Mouse (Mus musculus) forebrain, embryonic 10.5 days (tissue): ENCODE data around the gene Tuba1a. TPM values are rescaled to one million over a fixed set of nuclear protein-coding genes. Genes with fewer than 3 reads are reported as not detected.
"Not testable (repeated sequence)": the region's sequence is repeated elsewhere in the genome, so short reads cannot be mapped to it uniquely, and the experiment has no call there.

Source experiments
- DNase-seq: peaks from one replicate; pipeline ENCODE4 v3.0.0-alpha.2; 2017; ENCODE audit warnings: low spot score; ENCODE audit errors: extremely low spot score
- H3K27ac ChIP-seq: fragments of 300-500 bp; sonication (generic); 2 replicates; pipeline ENCODE4 v1.5.1; 2016; ENCODE audit warnings: mild to moderate bottlenecking
- H3K27me3 ChIP-seq: fragments of 300-500 bp; sonication (generic); 2 replicates; pipeline ENCODE4 v1.6.1; 2016; ENCODE audit warnings: mild to moderate bottlenecking; ENCODE audit not compliant: poor library complexity, severe bottlenecking
- H3K36me3 ChIP-seq: fragments of 300-500 bp; sonication (generic); replicated peaks from 2 replicates; pipeline ENCODE4 v1.6.1; 2016; ENCODE audit warnings: mild to moderate bottlenecking, moderate library complexity
- H3K4me1 ChIP-seq: fragments of 300-500 bp; sonication (generic); 2 replicates; pipeline ENCODE4 v1.6.1; 2016
- H3K4me3 ChIP-seq: fragments of 300-500 bp; sonication (generic); 2 replicates; pipeline ENCODE4 v1.5.1; 2016; ENCODE audit warnings: mild to moderate bottlenecking, moderate library complexity
- H3K9me3 ChIP-seq: fragments of 300-500 bp; sonication (generic); 2 replicates; pipeline ENCODE4 v1.6.1; 2016; ENCODE audit warnings: mild to moderate bottlenecking, moderate library complexity
- WGBS: fragments of 180-500 bp; shearing (Covaris S2); methylation state at CpG from one replicate; pipeline ENCODE4 v1.1.7; 2016; 5-methylcytosine and 5-hydroxymethylcytosine counted together
- polyA plus RNA-seq: library from polyadenylated mRNA; unstranded; fragments of >200 nt; fragmentation: Nextera tagmentation; extraction: Ambion mirVana; gene quantifications from 2 replicates; pipeline ENCODE4 v1.2.1, GENCODE M21; 2016

Tuba1a gene
- polyA plus RNA-seq, 1 experiment from 2014 or later = 3,107 TPM

DNA sequence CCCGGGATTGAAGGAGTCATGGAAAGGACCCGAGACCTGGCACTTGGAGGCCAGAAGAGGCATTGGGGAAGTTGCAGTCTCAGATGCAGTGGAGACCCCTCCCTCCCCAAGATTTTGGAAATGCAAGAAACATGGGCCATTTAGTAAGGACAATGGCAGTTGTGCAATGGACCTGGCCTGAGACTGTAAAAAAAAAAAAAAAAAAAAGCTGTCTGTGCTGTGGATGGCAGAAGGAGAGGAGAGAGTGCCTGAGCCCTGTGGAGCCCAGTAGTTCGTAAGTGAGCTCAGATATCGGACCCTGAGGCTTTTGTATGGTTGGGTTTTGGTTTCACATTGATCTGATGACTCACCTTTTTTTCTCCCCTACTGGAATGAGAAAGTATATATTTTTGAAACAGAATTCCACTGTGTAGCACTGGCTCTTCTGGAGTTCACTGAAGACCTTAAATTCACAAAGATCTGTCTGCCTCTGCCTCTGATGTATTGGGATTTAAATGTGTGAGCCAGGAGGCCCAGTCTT, 5.5 kb upstream of the Tuba1a start:
- peaks cover 2% of the 10 kb centered on the region; the same call in 1 of the 2 replicates for H3K9me3 ChIP-seq
- no peak for DNase-seq
- peaks cover 27% of the 10 kb centered on the region for H3K4me1 ChIP-seq
- WGBS = 89% methylated on average over 4 of the region's 4 CpGs
- H3K36me3 ChIP-seq = no peaks in the 10 kb centered on the region
- H3K27me3 ChIP-seq = no peaks in the 10 kb centered on the region
- H3K4me3 ChIP-seq = no peak overlapping the region
- no peak overlapping the region for H3K27ac ChIP-seq

DNA sequence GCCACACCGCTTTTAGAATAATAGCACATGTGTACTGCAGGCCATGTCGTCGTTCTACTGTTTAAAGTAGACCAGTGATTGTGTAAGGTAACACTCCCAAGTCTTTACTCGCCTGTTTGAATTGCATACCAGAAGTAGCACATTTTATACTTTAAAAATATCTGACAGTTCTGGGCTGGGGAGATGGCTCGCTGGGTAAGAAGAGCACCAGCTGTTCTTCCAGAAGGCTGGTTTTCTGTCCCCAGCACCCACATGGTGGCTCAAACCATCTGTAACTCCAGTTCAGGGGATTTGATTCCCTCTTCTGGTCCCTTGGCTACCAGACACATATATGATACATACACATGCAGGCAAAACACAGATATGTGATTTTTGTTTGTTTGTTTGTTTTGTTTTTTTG, 4.0 kb upstream of the Tuba1a start:
- Histone ChIP-seq H3K27me3 (no peaks in the 10 kb centered on the region), H3K4me1 (peaks cover 32% of the 10 kb centered on the region), H3K4me3 (no peak overlapping the region), H3K27ac (no peak overlapping the region), H3K9me3 (no peaks in the 10 kb centered on the region), H3K36me3 (no peaks in the 10 kb centered on the region)
- no peak for DNase-seq
- 93% methylated on average over 5 of the region's 5 CpGs for WGBS

DNA sequence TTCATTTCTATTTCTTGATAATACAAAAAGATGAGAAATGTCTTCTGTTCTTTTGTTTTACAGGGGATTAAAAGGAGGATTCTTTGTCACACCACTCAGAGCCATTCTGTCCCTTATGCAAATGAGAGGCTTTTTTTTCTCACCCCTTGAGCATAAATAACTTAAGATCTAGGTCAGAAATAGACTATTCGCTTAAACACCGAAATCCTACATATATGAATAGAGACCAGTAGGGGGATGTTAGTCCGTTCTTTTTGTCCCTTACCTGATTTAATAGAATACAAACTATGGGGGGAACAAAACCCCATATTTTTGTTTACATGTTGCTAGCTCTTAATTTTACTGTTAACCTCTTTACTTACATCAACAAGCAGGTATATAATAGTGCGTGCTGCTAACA, 2.5 kb upstream of the Tuba1a start:
- peaks cover 40% of the 10 kb centered on the region for H3K4me1 ChIP-seq

DNA sequence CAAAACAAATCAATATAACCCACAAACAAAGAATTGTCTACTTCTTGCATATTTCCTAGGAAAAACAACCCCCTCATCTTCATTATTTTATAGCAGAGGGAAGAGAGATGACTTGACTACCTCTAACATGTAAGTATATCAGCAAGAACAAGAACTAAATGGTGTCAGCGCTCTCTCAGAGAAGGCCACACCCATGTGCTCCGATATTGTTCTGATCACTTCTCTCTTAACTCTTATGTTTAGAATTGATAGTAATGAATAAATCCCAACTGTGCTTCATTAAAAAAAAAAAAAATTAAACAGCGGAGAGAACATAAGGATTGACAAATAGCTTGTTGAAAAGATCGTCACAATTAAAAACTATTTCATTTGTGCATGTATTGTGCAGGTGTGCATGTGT, 1.8 kb upstream of the Tuba1a start:
- H3K27ac ChIP-seq = peak overlapping the region; percentile 98
- DNase-seq = no peak
- H3K36me3 ChIP-seq = peaks cover 16% of the 10 kb centered on the region
- peaks cover 40% of the 10 kb centered on the region for H3K4me1 ChIP-seq
- no peaks in the 10 kb centered on the region for H3K27me3 ChIP-seq
- 72% methylated on average over 4 of the region's 4 CpGs for WGBS
- no peaks in the 10 kb centered on the region for H3K9me3 ChIP-seq
- peak overlapping the region; percentile 91 for H3K4me3 ChIP-seq

More for the DNA sequence above, 2.5 kb upstream of the Tuba1a start:
- Histone ChIP-seq H3K9me3 (no peaks in the 10 kb centered on the region), H3K36me3 (peaks cover 11% of the 10 kb centered on the region), H3K4me3 (no peak overlapping the region), H3K27ac (peak overlapping the region; percentile 98; the same call in 1 of the 2 replicates), H3K27me3 (no peaks in the 10 kb centered on the region)
- 86% methylated on average over 4 of the region's 4 CpGs for WGBS
- no peak for DNase-seq

DNA sequence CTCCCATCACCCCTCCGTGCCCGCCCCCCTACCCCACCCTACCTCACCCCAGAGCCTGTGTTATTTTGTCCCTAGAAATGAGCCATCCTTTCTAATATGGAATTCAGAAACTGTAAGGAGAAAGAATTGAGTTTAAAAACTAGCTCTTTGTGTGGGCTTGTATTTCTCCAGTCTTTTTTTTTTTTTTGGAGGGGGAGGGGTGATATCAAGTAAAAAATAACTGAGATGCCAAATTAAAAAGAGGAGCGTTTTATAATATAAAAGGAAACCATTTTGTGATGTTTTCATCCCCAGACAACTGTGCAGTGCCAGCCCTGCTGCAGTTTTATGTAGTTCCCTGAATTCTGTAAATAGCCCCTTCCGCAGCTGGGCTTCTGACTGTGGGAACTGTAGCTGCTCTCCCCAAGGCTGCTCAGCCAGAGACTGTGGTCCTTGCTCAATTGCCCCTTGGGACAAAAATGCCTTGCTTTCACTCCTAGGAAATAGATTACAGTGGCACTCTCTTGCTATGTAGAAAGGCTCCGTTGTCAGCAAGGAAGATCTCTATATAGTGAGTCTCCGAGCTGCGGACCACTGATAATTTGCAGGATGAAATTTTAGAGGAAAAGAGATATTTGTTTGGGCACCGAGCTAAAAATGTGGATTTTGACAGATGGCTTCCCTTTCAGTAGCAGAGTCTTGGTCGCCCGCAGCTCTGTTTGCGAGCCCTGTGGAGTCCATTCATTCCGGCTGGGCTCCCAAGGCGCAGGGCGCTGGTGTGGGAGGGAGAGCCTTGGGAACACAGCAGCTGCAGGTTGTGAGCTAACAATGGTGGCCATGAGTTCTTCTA, 1.1 kb upstream of the Tuba1a start:
- H3K36me3 ChIP-seq = peaks cover 19% of the 10 kb centered on the region
- H3K9me3 ChIP-seq = no peaks in the 10 kb centered on the region
- H3K27ac ChIP-seq = peak overlapping the region; percentile 98
- WGBS = 8% methylated on average over 14 of the region's 14 CpGs
- peaks cover 40% of the 10 kb centered on the region for H3K4me1 ChIP-seq
- peak overlapping the region; percentile 91 for H3K4me3 ChIP-seq
- no peaks in the 10 kb centered on the region for H3K27me3 ChIP-seq
- DNase-seq = peak; percentile 53

DNA sequence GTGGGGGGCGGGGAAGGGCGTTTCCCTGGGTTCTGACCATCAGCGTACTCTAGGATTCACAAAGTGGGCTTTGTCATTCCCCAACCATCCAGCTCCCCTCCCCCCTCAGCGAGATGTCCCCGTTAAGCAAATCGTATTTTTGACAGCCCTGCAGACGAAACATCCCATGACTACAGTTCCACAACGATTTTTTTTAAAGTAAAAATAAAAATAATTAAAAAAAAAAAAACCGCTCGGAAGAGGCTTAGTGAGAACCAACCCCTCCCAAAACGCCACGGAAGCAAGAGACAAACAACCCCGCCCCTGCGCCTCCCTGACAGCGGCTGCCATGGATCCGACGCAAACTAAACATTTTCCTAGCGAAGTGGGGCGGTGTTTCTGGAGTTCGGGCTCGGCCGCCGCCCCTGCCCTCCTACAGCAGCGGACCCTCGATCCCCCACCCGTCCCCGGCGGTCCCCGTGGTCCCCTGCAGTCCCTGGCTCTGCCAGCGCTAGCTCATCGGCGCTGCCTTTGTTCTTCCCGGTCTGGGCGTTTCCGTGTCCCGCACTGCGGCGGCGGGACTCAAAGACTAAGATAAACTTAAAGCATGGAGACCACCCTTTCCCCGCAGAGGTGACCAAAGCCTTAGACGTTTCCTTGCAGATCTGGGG, 627 bp downstream of the Tuba1a start:
- peak; percentile 54 for DNase-seq
- H3K9me3 ChIP-seq = no peaks in the 10 kb centered on the region
- peaks cover 28% of the 10 kb centered on the region for H3K36me3 ChIP-seq
- no peaks in the 10 kb centered on the region for H3K27me3 ChIP-seq
- peak overlapping the region; percentile 98 for H3K27ac ChIP-seq
- peak overlapping the region; percentile 91 for H3K4me3 ChIP-seq
- under 1% methylated on average over 41 of the region's 41 CpGs for WGBS
- peaks cover 45% of the 10 kb centered on the region for H3K4me1 ChIP-seq

DNA sequence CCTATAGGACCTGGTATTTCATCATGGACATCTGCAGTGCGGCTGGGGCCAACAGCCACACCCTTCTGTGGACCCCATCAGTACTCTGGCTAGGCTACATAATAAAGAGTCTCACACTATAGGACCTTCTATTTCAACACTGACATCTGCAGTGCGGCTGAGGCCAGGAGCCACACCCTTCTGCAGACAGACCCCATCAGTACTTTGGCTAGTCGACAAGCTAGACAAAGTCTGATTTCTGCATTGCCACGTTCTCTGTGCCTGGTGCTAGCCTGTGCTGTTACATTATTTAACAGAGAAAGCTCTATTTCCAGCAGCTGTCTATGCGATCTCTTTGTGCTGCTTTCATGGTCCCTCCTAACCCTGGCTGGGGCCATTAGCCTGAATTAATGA, 1.4 kb downstream of the Tuba1a start:
- no peak for DNase-seq
- Histone ChIP-seq H3K36me3 (peaks cover 28% of the 10 kb centered on the region), H3K4me1 (peaks cover 46% of the 10 kb centered on the region), H3K9me3 (no peaks in the 10 kb centered on the region), H3K4me3 (peak overlapping the region; percentile 91), H3K27ac (peak overlapping the region; percentile 98), H3K27me3 (no peaks in the 10 kb centered on the region)
- 47% methylated on average over 5 of the region's 5 CpGs for WGBS

DNA sequence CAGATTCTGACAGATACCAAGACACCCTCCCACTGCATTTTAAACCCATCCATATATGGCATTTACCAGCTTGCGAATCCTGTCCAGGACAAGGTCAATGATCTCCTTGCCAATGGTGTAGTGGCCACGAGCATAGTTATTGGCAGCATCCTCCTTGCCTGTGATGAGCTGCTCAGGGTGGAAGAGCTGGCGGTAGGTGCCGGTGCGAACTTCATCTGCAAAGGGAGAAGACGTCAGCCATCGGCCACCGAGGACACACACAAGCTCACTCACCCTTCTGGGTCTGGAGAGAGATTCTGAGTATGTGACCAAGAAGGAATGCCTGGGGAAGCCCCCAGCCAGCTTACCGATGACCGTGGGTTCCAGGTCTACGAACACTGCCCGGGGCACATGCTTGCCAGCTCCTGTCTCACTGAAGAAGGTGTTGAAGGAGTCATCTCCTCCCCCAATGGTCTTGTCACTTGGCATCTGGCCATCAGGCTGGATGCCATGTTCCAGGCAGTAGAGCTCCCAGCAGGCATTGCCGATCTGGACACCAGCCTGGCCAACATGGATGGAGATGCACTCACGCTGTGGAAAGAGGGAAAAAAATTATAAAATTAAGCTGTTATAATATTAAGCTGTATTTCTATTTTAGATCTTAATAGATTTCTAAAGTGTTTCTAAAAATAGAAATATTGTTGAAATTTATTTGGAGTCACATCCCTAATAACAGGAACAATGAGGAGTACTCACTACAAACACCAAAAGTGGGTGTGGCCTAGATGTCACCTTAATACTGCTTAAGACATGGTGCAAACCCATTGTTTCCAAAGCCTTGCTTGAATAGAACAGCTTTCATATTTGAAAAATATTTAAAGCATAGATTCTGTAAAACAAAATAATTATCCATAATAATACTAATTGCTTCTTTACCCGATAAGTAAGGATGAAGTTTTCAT, 2.1 kb downstream of the Tuba1a start:
- peaks cover 44% of the 10 kb centered on the region for H3K4me1 ChIP-seq
- 92% methylated on average over 11 of the region's 15 CpGs for WGBS
- not testable (repeated sequence) for DNase-seq

DNA sequence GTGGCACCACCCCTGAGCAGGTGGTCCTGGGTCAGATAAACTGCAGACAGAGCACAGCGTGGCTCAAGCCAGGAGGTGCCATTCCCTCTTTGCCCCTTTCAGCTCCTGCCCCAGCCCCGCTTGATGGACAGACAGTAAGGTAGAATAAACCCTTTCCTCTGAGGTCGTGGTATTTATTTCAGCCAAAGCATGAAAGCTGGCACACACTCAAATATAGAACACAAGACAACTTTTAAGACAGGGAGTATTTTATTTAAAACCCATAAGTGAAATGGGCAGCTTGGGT, 4.0 kb downstream of the Tuba1a start:
- no peak overlapping the region for H3K27ac ChIP-seq
- H3K27me3 ChIP-seq = no peaks in the 10 kb centered on the region
- peak overlapping the region; percentile 19; the same call in 1 of the 2 replicates for H3K4me3 ChIP-seq
- peaks cover 25% of the 10 kb centered on the region for H3K4me1 ChIP-seq
- H3K9me3 ChIP-seq = peaks cover 4% of the 10 kb centered on the region; the same call in 1 of the 2 replicates
- 71% methylated on average over 3 of the region's 3 CpGs for WGBS
- DNase-seq = no peak
- H3K36me3 ChIP-seq = peaks cover 35% of the 10 kb centered on the region

More for the DNA sequence above, 2.1 kb downstream of the Tuba1a start:
- peaks cover 28% of the 10 kb centered on the region for H3K36me3 ChIP-seq
- H3K9me3 ChIP-seq, H3K27me3 ChIP-seq: not testable (repeated sequence)
- H3K4me3 ChIP-seq = peak overlapping the region; percentile 91
- peak overlapping the region; percentile 98; the same call in 1 of the 2 replicates for H3K27ac ChIP-seq

DNA sequence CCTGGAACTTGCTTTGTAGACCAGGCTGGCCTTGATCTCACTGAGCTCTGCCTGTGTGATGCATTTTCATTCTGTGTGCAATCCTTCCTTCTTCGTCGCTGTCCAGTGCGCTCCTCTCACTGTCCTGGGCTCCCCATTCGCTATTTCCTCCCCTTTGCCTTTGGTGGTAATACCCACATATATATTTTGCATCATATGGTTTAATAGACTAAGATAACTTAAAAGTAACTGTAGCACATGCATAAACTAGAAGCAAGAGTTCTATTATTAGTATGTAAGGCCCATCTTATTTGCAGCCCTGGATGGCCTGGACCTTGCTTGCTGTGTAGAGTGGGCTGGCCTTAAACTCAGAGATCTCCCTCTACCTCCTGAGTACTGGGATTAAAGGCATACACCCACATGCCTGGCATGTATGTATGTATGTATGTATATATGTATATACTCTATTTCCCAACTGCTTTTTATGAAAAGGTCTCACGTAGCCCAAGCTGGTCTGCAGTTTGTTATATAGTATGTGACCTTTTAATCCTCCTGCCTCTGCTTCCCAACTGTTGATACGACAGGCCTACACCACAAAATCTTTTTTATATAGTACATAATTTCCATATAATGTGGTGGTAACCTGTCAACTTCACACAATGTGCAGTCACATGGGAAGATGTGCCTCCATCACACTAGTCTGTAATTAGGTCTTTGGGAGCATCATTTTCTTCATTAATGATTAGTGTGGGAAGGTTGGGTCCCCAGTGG, 4.5 kb downstream of the Tuba1a start:
- H3K4me3 ChIP-seq = peak overlapping the region; percentile 19; the same call in 1 of the 2 replicates
- no peaks in the 10 kb centered on the region for H3K27me3 ChIP-seq
- peaks cover 40% of the 10 kb centered on the region for H3K36me3 ChIP-seq
- H3K9me3 ChIP-seq = peaks cover 6% of the 10 kb centered on the region; the same call in 1 of the 2 replicates
- H3K4me1 ChIP-seq = peaks cover 20% of the 10 kb centered on the region
- 89% methylated on average over 6 of the region's 6 CpGs for WGBS
- no peak for DNase-seq
- no peak overlapping the region for H3K27ac ChIP-seq

DNA sequence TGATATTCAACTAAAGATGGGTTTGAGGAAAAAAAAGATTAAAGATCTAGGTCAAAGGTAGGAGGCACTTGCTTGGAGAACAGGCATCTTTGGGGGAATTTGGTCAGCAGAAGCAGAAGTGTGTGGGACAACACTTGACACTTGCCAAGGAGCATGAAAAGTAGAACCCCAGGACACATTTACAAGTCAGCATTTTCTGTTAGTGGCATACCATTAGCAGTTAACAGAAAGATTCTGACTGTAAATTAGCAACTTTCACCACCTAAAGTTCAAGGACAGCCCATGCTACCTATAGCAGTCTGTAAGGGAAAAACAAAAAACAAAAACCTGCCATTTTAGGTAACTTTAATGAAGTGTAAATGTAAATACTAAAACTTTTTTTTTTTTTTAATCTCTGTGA, 5.1 kb downstream of the Tuba1a start:
- Histone ChIP-seq H3K27ac (no peak overlapping the region), H3K27me3 (no peaks in the 10 kb centered on the region), H3K9me3 (peaks cover 6% of the 10 kb centered on the region; the same call in 1 of the 2 replicates), H3K36me3 (peaks cover 41% of the 10 kb centered on the region), H3K4me1 (peaks cover 14% of the 10 kb centered on the region), H3K4me3 (no peak overlapping the region)
- no peak for DNase-seq

DNA sequence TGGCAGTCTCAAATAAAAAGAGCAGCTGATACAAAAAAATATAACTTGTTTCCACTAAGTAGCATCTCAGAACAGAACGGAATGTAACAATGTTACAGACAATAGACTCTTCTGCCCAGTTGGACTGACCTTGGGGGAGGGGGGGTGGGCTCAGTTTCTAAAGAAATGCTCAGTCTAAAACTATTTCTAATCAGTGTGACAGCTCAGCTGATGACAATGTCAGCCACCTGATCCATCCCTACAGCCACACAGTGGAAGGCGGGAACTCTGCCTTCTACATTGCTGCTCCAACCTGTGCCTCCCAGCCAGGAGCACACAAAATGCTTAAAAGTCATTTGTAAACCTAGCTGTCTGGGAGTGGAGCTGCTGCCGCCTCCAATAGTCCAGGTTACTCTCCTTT, 5.6 kb downstream of the Tuba1a start:
- no peak for DNase-seq
- 61% methylated on average over 3 of the region's 3 CpGs for WGBS

More for the DNA sequence above, 5.6 kb downstream of the Tuba1a start:
- Histone ChIP-seq H3K4me3 (no peak overlapping the region), H3K36me3 (peaks cover 41% of the 10 kb centered on the region), H3K27me3 (no peaks in the 10 kb centered on the region), H3K4me1 (peaks cover 14% of the 10 kb centered on the region), H3K9me3 (peaks cover 6% of the 10 kb centered on the region; the same call in 1 of the 2 replicates), H3K27ac (no peak overlapping the region)
